Mouse (Mus musculus): ENCODE results near the gene Pias4. TPM values are rescaled to one million over a fixed set of nuclear protein-coding genes. Genes with fewer than 3 reads are reported as not detected.

Gene Pias4
- polyA plus RNA-seq, 1 experiment from 2014 or later, result 32.8 TPM

GRCm38 (mm10) chr10:81179451-81180342 lies 12.0 kb upstream of the Pias4 start:
- peak; percentile 47 for TF ChIP-seq CTCF (IDR thresholded peaks at IDR 0.05; ENCODE audit: low read depth)
- Histone ChIP-seq H3K9me3 (ENCODE audit: control insufficient read depth) (no peaks in the 10 kb centered on the region), H3K4me2 (replicated peaks; ENCODE audit: low read depth) (no peak overlapping the region), H3K27me3 (replicated peaks; ENCODE audit: control insufficient read depth, insufficient read depth, low read length) (no peaks in the 10 kb centered on the region), H3K4me3 (ENCODE audit: low read depth, low read length) (no peak overlapping the region), H3K4me1 (replicated peaks; ENCODE audit: control insufficient read depth, insufficient read depth, low read length) (no peaks in the 10 kb centered on the region), H3K9ac (ENCODE audit: low read depth, low read length) (no peak overlapping the region), H3K27ac (ENCODE audit: low read depth, low read length) (0 out of 2 replicates have a peak overlapping the region, but pooled peaks have one; percentile 21), H3K36me3 (ENCODE audit: control insufficient read depth, insufficient read depth) (peaks cover 55% of the 10 kb centered on the region)
- ATAC-seq, result no peak
- 86% methylated on average over 32 of the region's 32 CpGs for WGBS

- no peak overlapping the region for H3K9ac ChIP-seq (ENCODE audit: low read depth, low read length)
- WGBS, result 85% methylated on average over 11 of the region's 11 CpGs
- H3K4me1 ChIP-seq (replicated peaks; ENCODE audit: control insufficient read depth, insufficient read depth, low read length), result no peaks in the 10 kb centered on the region
- no peaks in the 10 kb centered on the region for H3K9me3 ChIP-seq (ENCODE audit: control insufficient read depth)
- H3K36me3 ChIP-seq (ENCODE audit: control insufficient read depth, insufficient read depth), result peaks cover 49% of the 10 kb centered on the region
- no peak overlapping the region for H3K4me3 ChIP-seq (ENCODE audit: low read depth, low read length)
- TF ChIP-seq CTCF (IDR thresholded peaks at IDR 0.05; ENCODE audit: low read depth), result no peak
- ATAC-seq, result no peak
- no peaks in the 10 kb centered on the region for H3K27me3 ChIP-seq (replicated peaks; ENCODE audit: control insufficient read depth, insufficient read depth, low read length)
- no peak overlapping the region for H3K27ac ChIP-seq (ENCODE audit: low read depth, low read length)
- no peak overlapping the region for H3K4me2 ChIP-seq (replicated peaks; ENCODE audit: low read depth)
These were observed 11.2 kb upstream of the Pias4 start for GRCm38 (mm10) chr10:81178927-81179326.

- ATAC-seq, result no peak
- WGBS, result 43% methylated on average over 14 of the region's 14 CpGs
- peak overlapping the region; percentile 75 for H3K4me2 ChIP-seq (replicated peaks; ENCODE audit: low read depth)
- no peaks in the 10 kb centered on the region for H3K4me1 ChIP-seq (replicated peaks; ENCODE audit: control insufficient read depth, insufficient read depth, low read length)
- H3K27me3 ChIP-seq (replicated peaks; ENCODE audit: control insufficient read depth, insufficient read depth, low read length), result no peaks in the 10 kb centered on the region
- H3K36me3 ChIP-seq (ENCODE audit: control insufficient read depth, insufficient read depth), result peaks cover 49% of the 10 kb centered on the region
- H3K4me3 ChIP-seq (ENCODE audit: low read depth, low read length), result peak overlapping the region; percentile 90
- H3K27ac ChIP-seq (ENCODE audit: low read depth, low read length), result no peak overlapping the region
- H3K9me3 ChIP-seq (ENCODE audit: control insufficient read depth), result no peaks in the 10 kb centered on the region
- no peak for TF ChIP-seq CTCF (IDR thresholded peaks at IDR 0.05; ENCODE audit: low read depth)
- H3K9ac ChIP-seq (ENCODE audit: low read depth, low read length), result peak overlapping the region; percentile 96
These were observed 10.4 kb upstream of the Pias4 start for GRCm38 (mm10) chr10:81177958-81178712.

- Histone ChIP-seq H3K36me3 (ENCODE audit: control insufficient read depth, insufficient read depth) (peaks cover 49% of the 10 kb centered on the region), H3K4me3 (ENCODE audit: low read depth, low read length) (peak overlapping the region; percentile 90), H3K27ac (ENCODE audit: low read depth, low read length) (peak overlapping the region; percentile 92), H3K4me1 (replicated peaks; ENCODE audit: control insufficient read depth, insufficient read depth, low read length) (no peaks in the 10 kb centered on the region), H3K9me3 (ENCODE audit: control insufficient read depth) (no peaks in the 10 kb centered on the region), H3K4me2 (replicated peaks; ENCODE audit: low read depth) (peak overlapping the region; percentile 75), H3K27me3 (replicated peaks; ENCODE audit: control insufficient read depth, insufficient read depth, low read length) (no peaks in the 10 kb centered on the region), H3K9ac (ENCODE audit: low read depth, low read length) (peak overlapping the region; percentile 96)
- no peak for TF ChIP-seq CTCF (IDR thresholded peaks at IDR 0.05; ENCODE audit: low read depth)
- WGBS, result 5% methylated on average over 16 of the region's 16 CpGs
- no peak for ATAC-seq
These were observed 9.8 kb upstream of the Pias4 start for GRCm38 (mm10) chr10:81177491-81177925.

- peak within 1 kb of the TSS; percentile 75 for H3K4me2 ChIP-seq (replicated peaks; ENCODE audit: low read depth)
- H3K9ac ChIP-seq (ENCODE audit: low read depth, low read length), result peak within 1 kb of the TSS; percentile 96
- WGBS, result under 1% methylated on average over 76 of the region's 77 CpGs
- no peak; the same call in 1 of the 2 replicates for TF ChIP-seq CTCF (IDR thresholded peaks at IDR 0.05; ENCODE audit: low read depth)
- no peaks in the 10 kb centered on the region for H3K9me3 ChIP-seq (ENCODE audit: control insufficient read depth)
- peak within 1 kb of the TSS; percentile 90 for H3K4me3 ChIP-seq (ENCODE audit: low read depth, low read length)
- H3K27me3 ChIP-seq (replicated peaks; ENCODE audit: control insufficient read depth, insufficient read depth, low read length), result no peaks in the 10 kb centered on the region
- peak; percentile 76 for ATAC-seq
- H3K36me3 ChIP-seq (ENCODE audit: control insufficient read depth, insufficient read depth), result peaks cover 43% of the 10 kb centered on the region
- peak within 1 kb of the TSS; percentile 92 for H3K27ac ChIP-seq (ENCODE audit: low read depth, low read length)
- H3K4me1 ChIP-seq (replicated peaks; ENCODE audit: control insufficient read depth, insufficient read depth, low read length), result no peaks in the 10 kb centered on the region
These were observed 8.9 kb upstream of the Pias4 start, which contains the start of gene Eef2 for GRCm38 (mm10) chr10:81176466-81177271. TSS of gene Eef2 (plus strand) at chr10:81176631.
